Mouse (Mus musculus): ENCODE measurements around the gene Olfr979.
"Not testable (repeated sequence)": the region's sequence is repeated elsewhere in the genome, so short reads cannot be mapped to it uniquely, and the experiment has no call there.

The Olfr979 gene

GRCm38 (mm10) chr9:40003365-40003764, at the start of gene Olfr979:
TSS of gene Olfr979 (minus strand) at chr9:40003465.
- no peak for DNase-seq

- DNase-seq = no peak
Measured at GRCm38 (mm10) chr9:40050138-40050537, 46.9 kb upstream of the Olfr979 start.

GRCm38 (mm10) chr9:40021164-40021563, 17.9 kb upstream of the Olfr979 start, which contains the start of gene Olfr981:
TSS of gene Olfr981 (plus strand) at chr9:40021464.
- no peak for DNase-seq

GRCm38 (mm10) chr9:40009482-40009881, 6.2 kb upstream of the Olfr979 start, which contains the start of gene Olfr980:
TSS of gene Olfr980 (minus strand) at chr9:40009582.
- DNase-seq = no peak

GRCm38 (mm10) chr9:39991813-39992212, 11.5 kb downstream of the Olfr979 start, which contains the start of gene Olfr978:
TSS of gene Olfr978 (plus strand) at chr9:39992113.
- no peak for DNase-seq

- not testable (repeated sequence) for DNase-seq
Measured at GRCm38 (mm10) chr9:39976581-39977145, 26.6 kb downstream of the Olfr979 start.

- not testable (repeated sequence) for DNase-seq
Measured at GRCm38 (mm10) chr9:39961033-39961432, 42.2 kb downstream of the Olfr979 start, which contains the start of gene Olfr976. TSS of gene Olfr976 (minus strand) at chr9:39961133.

- DNase-seq = no peak
Measured at GRCm38 (mm10) chr9:39951946-39952345, 51.3 kb downstream of the Olfr979 start, which contains the start of gene Olfr975. TSS of gene Olfr975 (minus strand) at chr9:39952046.

Data from kidney, postnatal 25 days (tissue).